Mouse (Mus musculus) intestine, embryonic 15.5 days (tissue): Measurements from ENCODE around the gene Slc35f5. TPM values are rescaled to one million over a fixed set of nuclear protein-coding genes. Genes with fewer than 3 reads are reported as not detected.
A peak's percentile ranks its signal among the peaks of the same experiment; 100 is the strongest.

Experiments
- ATAC-seq: fragments of 200-750 bp; cut with Nextera tagmentation; 2 replicates; pipeline ENCODE4 v1.8.0; 2017; ENCODE audit warnings: moderate TSS enrichment, moderate library complexity
- H3K27ac ChIP-seq: fragments of 300-500 bp; sonication (generic); 2 replicates; pipeline ENCODE4 v1.5.1; 2015; ENCODE audit warnings: mild to moderate bottlenecking, inconsistent platforms
- H3K27me3 ChIP-seq: fragments of 300-500 bp; sonication (generic); replicated peaks from 2 replicates; pipeline ENCODE4 v1.6.1; 2015; ENCODE audit warnings: inconsistent platforms
- H3K36me3 ChIP-seq: fragments of 300-500 bp; sonication (generic); 2 replicates; pipeline ENCODE4 v1.6.1; 2015; ENCODE audit warnings: inconsistent platforms
- H3K4me1 ChIP-seq: fragments of 300-500 bp; sonication (generic); replicated peaks from 2 replicates; pipeline ENCODE4 v1.6.1; 2015; ENCODE audit warnings: inconsistent platforms
- H3K4me2 ChIP-seq: fragments of 300-500 bp; sonication (generic); replicated peaks from 2 replicates; pipeline ENCODE4 v1.6.1; 2015; ENCODE audit warnings: mild to moderate bottlenecking, inconsistent platforms
- H3K4me3 ChIP-seq: fragments of 300-500 bp; sonication (generic); replicated peaks from 2 replicates; pipeline ENCODE4 v1.5.1; 2015; ENCODE audit warnings: inconsistent platforms
- H3K9ac ChIP-seq: fragments of 300-500 bp; sonication (generic); 2 replicates; pipeline ENCODE4 v1.6.1; 2015; ENCODE audit warnings: inconsistent platforms
- H3K9me3 ChIP-seq: fragments of 300-500 bp; sonication (generic); 2 replicates; pipeline ENCODE4 v1.6.1; 2016; ENCODE audit warnings: inconsistent platforms
- WGBS: fragments of 180-500 bp; shearing (Covaris S2); methylation state at CpG from one replicate; pipeline ENCODE4 v1.1.7; 2015; 5-methylcytosine and 5-hydroxymethylcytosine counted together
- polyA plus RNA-seq: library from polyadenylated mRNA; unstranded; fragments of >200 nt; fragmentation: Nextera tagmentation; extraction: Ambion mirVana; gene quantifications from 2 replicates; pipeline ENCODE4 v1.2.1, GENCODE M21; 2015

Slc35f5 gene
- polyA plus RNA-seq, 1 experiment from 2014 or later, result 56.1 TPM

GRCm38 (mm10) chr1:125578091-125578490 lies 17.7 kb downstream of the Slc35f5 start:
- no peaks in the 10 kb centered on the region for H3K27me3 ChIP-seq
- H3K4me3 ChIP-seq, result no peak overlapping the region
- no peak for ATAC-seq
- H3K4me1 ChIP-seq, result no peaks in the 10 kb centered on the region
- H3K9ac ChIP-seq, result no peak overlapping the region
- H3K27ac ChIP-seq, result no peak overlapping the region
- 71% methylated on average over 1 of the region's 1 CpGs for WGBS
- H3K36me3 ChIP-seq, result peaks cover 23% of the 10 kb centered on the region
- no peak overlapping the region for H3K4me2 ChIP-seq
- no peaks in the 10 kb centered on the region for H3K9me3 ChIP-seq

GRCm38 (mm10) chr1:125581134-125581533 lies 20.7 kb downstream of the Slc35f5 start:
- no peak overlapping the region for H3K27ac ChIP-seq
- H3K4me2 ChIP-seq, result no peak overlapping the region
- H3K4me1 ChIP-seq, result no peaks in the 10 kb centered on the region
- WGBS, result 96% methylated on average over 3 of the region's 3 CpGs
- no peak for ATAC-seq
- no peak overlapping the region for H3K9ac ChIP-seq
- H3K27me3 ChIP-seq, result no peaks in the 10 kb centered on the region
- H3K4me3 ChIP-seq, result no peak overlapping the region
- no peaks in the 10 kb centered on the region for H3K9me3 ChIP-seq
- peaks cover 23% of the 10 kb centered on the region for H3K36me3 ChIP-seq

GRCm38 (mm10) chr1:125603620-125604019 lies 43.2 kb downstream of the Slc35f5 start:
- no peaks in the 10 kb centered on the region for H3K27me3 ChIP-seq
- ATAC-seq, result no peak
- no peak overlapping the region for H3K4me2 ChIP-seq
- H3K27ac ChIP-seq, result no peak overlapping the region
- 74% methylated on average over 4 of the region's 4 CpGs for WGBS
- no peaks in the 10 kb centered on the region for H3K36me3 ChIP-seq
- no peak overlapping the region for H3K4me3 ChIP-seq
- H3K9me3 ChIP-seq, result no peaks in the 10 kb centered on the region
- no peaks in the 10 kb centered on the region for H3K4me1 ChIP-seq
- no peak overlapping the region for H3K9ac ChIP-seq

- no peak overlapping the region for H3K27ac ChIP-seq
- no peaks in the 10 kb centered on the region for H3K27me3 ChIP-seq
- 30% methylated on average over 10 of the region's 10 CpGs for WGBS
- H3K36me3 ChIP-seq, result no peaks in the 10 kb centered on the region
- no peaks in the 10 kb centered on the region for H3K9me3 ChIP-seq
- no peaks in the 10 kb centered on the region for H3K4me1 ChIP-seq
- no peak overlapping the region for H3K4me3 ChIP-seq
- H3K9ac ChIP-seq, result no peak overlapping the region
- no peak overlapping the region for H3K4me2 ChIP-seq
- peak; percentile 90 for ATAC-seq
Measured at GRCm38 (mm10) chr1:125607087-125607803, 46.9 kb downstream of the Slc35f5 start.

- Histone ChIP-seq H3K4me2 (no peak overlapping the region), H3K9ac (no peak overlapping the region), H3K27ac (no peak overlapping the region), H3K36me3 (no peaks in the 10 kb centered on the region), H3K4me1 (no peaks in the 10 kb centered on the region), H3K4me3 (no peak overlapping the region), H3K9me3 (no peaks in the 10 kb centered on the region), H3K27me3 (no peaks in the 10 kb centered on the region)
- WGBS, result 71% methylated on average over 4 of the region's 4 CpGs
- ATAC-seq, result no peak
Measured at GRCm38 (mm10) chr1:125624376-125625076, 64.1 kb downstream of the Slc35f5 start.

GRCm38 (mm10) chr1:125639501-125640253 lies 79.3 kb downstream of the Slc35f5 start:
- H3K9ac ChIP-seq, result no peak overlapping the region
- H3K9me3 ChIP-seq, result no peaks in the 10 kb centered on the region
- H3K36me3 ChIP-seq, result no peaks in the 10 kb centered on the region
- H3K27me3 ChIP-seq, result no peaks in the 10 kb centered on the region
- WGBS, result 90% methylated on average over 8 of the region's 8 CpGs
- no peaks in the 10 kb centered on the region for H3K4me1 ChIP-seq
- H3K4me3 ChIP-seq, result no peak overlapping the region
- ATAC-seq, result no peak
- H3K4me2 ChIP-seq, result no peak overlapping the region
- no peak overlapping the region for H3K27ac ChIP-seq

GRCm38 (mm10) chr1:125643643-125644042 lies 83.2 kb downstream of the Slc35f5 start:
- ATAC-seq, result no peak
- Histone ChIP-seq H3K4me2 (no peak overlapping the region), H3K36me3 (no peaks in the 10 kb centered on the region), H3K27ac (no peak overlapping the region), H3K9ac (no peak overlapping the region), H3K4me3 (no peak overlapping the region), H3K27me3 (no peaks in the 10 kb centered on the region), H3K4me1 (no peaks in the 10 kb centered on the region), H3K9me3 (no peaks in the 10 kb centered on the region)
- 33% methylated on average over 1 of the region's 1 CpGs for WGBS

Other genes starting within 250 kb of the Slc35f5 start
- 342 and 356 TPM in 2 replicates for gene Actr3, start 124.9 kb upstream of the Slc35f5 start, polyA plus RNA-seq
- gene Gpr39, start 116.4 kb downstream of the Slc35f5 start, polyA plus RNA-seq, result 6.3 and 7.2 TPM in 2 replicates